Mouse (Mus musculus): ENCODE measurements at regions not wholly inside any gene's neighbourhood (a gene's known extent, or its start where the extent isn't known, plus 50 kb on each side); places are given as distances from the start of the nearest gene placed in this dataset.

GRCm38 (mm10) chr13:71874986-71875385 lies 88.5 kb downstream of the Irx1 start:
- no peaks in the 10 kb centered on the region for H3K4me1 ChIP-seq
- WGBS = 49% methylated on average over 5 of the region's 5 CpGs
- H3K9me3 ChIP-seq = no peaks in the 10 kb centered on the region
- H3K27me3 ChIP-seq = no peaks in the 10 kb centered on the region
- no peak overlapping the region for H3K4me2 ChIP-seq (replicated peaks)
- no peak overlapping the region for H3K9ac ChIP-seq
- H3K4me3 ChIP-seq = no peak overlapping the region
- no peak for ATAC-seq (ENCODE audit: insufficient number of reproducible peaks, insufficient read depth, low FRiP score, low TSS enrichment)
- H3K27ac ChIP-seq = no peak overlapping the region
- no peaks in the 10 kb centered on the region for H3K36me3 ChIP-seq

- H3K9me3 ChIP-seq = no peaks in the 10 kb centered on the region
- peaks cover 8% of the 10 kb centered on the region; the same call in 1 of the 2 replicates for H3K27me3 ChIP-seq
- no peak overlapping the region for H3K9ac ChIP-seq
- H3K4me3 ChIP-seq = no peak overlapping the region
- no peaks in the 10 kb centered on the region for H3K4me1 ChIP-seq
- no peak for ATAC-seq (ENCODE audit: insufficient number of reproducible peaks, insufficient read depth, low FRiP score, low TSS enrichment)
- WGBS = 49% methylated on average over 6 of the region's 6 CpGs
- H3K4me2 ChIP-seq (replicated peaks) = no peak overlapping the region
- H3K27ac ChIP-seq = no peak overlapping the region
- H3K36me3 ChIP-seq = no peaks in the 10 kb centered on the region
Observed at GRCm38 (mm10) chr13:71868763-71869162, 94.8 kb downstream of the Irx1 start.

GRCm38 (mm10) chr13:71853426-71854025 lies 110.0 kb downstream of the Irx1 start:
- ATAC-seq (ENCODE audit: insufficient number of reproducible peaks, insufficient read depth, low FRiP score, low TSS enrichment) = no peak

GRCm38 (mm10) chr13:71804032-71804958 lies 159.2 kb downstream of the Irx1 start:
- Histone ChIP-seq H3K4me3 (no peak overlapping the region), H3K9ac (no peak overlapping the region), H3K9me3 (no peaks in the 10 kb centered on the region), H3K4me1 (no peaks in the 10 kb centered on the region; the same call in 1 of the 2 replicates), H3K36me3 (no peaks in the 10 kb centered on the region), H3K27me3 (no peaks in the 10 kb centered on the region), H3K27ac (no peak overlapping the region), H3K4me2 (replicated peaks) (no peak overlapping the region)
- no peak for ATAC-seq (ENCODE audit: insufficient number of reproducible peaks, insufficient read depth, low FRiP score, low TSS enrichment)
- WGBS = 67% methylated on average over 16 of the region's 16 CpGs

More at GRCm38 (mm10) chr13:71853426-71854025, 110.0 kb downstream of the Irx1 start:
- Histone ChIP-seq H3K4me2 (replicated peaks) (no peak overlapping the region), H3K27ac (no peak overlapping the region), H3K36me3 (no peaks in the 10 kb centered on the region), H3K4me3 (no peak overlapping the region), H3K9me3 (no peaks in the 10 kb centered on the region), H3K27me3 (no peaks in the 10 kb centered on the region; the same call in 1 of the 2 replicates), H3K4me1 (0 out of 2 replicates have a peak, but pooled peaks cover 4% of the 10 kb centered on the region), H3K9ac (no peak overlapping the region)
- 70% methylated on average over 7 of the region's 7 CpGs for WGBS

GRCm38 (mm10) chr13:71798288-71798687 lies 165.2 kb downstream of the Irx1 start:
- Histone ChIP-seq H3K9me3 (no peaks in the 10 kb centered on the region), H3K4me1 (no peaks in the 10 kb centered on the region), H3K27me3 (no peaks in the 10 kb centered on the region), H3K27ac (no peak overlapping the region), H3K4me2 (replicated peaks) (no peak overlapping the region), H3K9ac (no peak overlapping the region), H3K36me3 (no peaks in the 10 kb centered on the region), H3K4me3 (no peak overlapping the region)
- no peak for ATAC-seq (ENCODE audit: insufficient number of reproducible peaks, insufficient read depth, low FRiP score, low TSS enrichment)
- WGBS = 91% methylated on average over 6 of the region's 6 CpGs

- no peaks in the 10 kb centered on the region for H3K27me3 ChIP-seq
- H3K36me3 ChIP-seq = no peaks in the 10 kb centered on the region
Observed at GRCm38 (mm10) chr13:71784740-71785139, 178.8 kb downstream of the Irx1 start.

GRCm38 (mm10) chr13:71747003-71747965 lies 216.2 kb downstream of the Irx1 start:
- 0 out of 2 replicates have a peak, but pooled peaks cover 2% of the 10 kb centered on the region for H3K27me3 ChIP-seq
- H3K4me2 ChIP-seq (replicated peaks) = no peak overlapping the region
- no peak for ATAC-seq (ENCODE audit: insufficient number of reproducible peaks, insufficient read depth, low FRiP score, low TSS enrichment)
- H3K4me3 ChIP-seq = no peak overlapping the region
- peaks cover 9% of the 10 kb centered on the region for H3K4me1 ChIP-seq
- no peaks in the 10 kb centered on the region for H3K9me3 ChIP-seq
- no peak overlapping the region for H3K27ac ChIP-seq
- no peak overlapping the region for H3K9ac ChIP-seq
- WGBS = 64% methylated on average over 11 of the region's 11 CpGs
- H3K36me3 ChIP-seq = no peaks in the 10 kb centered on the region

More at GRCm38 (mm10) chr13:71784740-71785139, 178.8 kb downstream of the Irx1 start:
- Histone ChIP-seq H3K4me2 (replicated peaks) (no peak overlapping the region), H3K27ac (no peak overlapping the region), H3K4me1 (no peaks in the 10 kb centered on the region), H3K9ac (no peak overlapping the region), H3K4me3 (no peak overlapping the region), H3K9me3 (no peaks in the 10 kb centered on the region)
- 49% methylated on average over 10 of the region's 10 CpGs for WGBS
- no peak for ATAC-seq (ENCODE audit: insufficient number of reproducible peaks, insufficient read depth, low FRiP score, low TSS enrichment)

GRCm38 (mm10) chr13:71746534-71746933 lies 217.0 kb downstream of the Irx1 start:
- 0 out of 2 replicates have a peak, but pooled peaks cover 2% of the 10 kb centered on the region for H3K27me3 ChIP-seq
- H3K4me3 ChIP-seq = no peak overlapping the region
- H3K9me3 ChIP-seq = no peaks in the 10 kb centered on the region
- WGBS = 17% methylated on average over 3 of the region's 3 CpGs
- no peaks in the 10 kb centered on the region for H3K36me3 ChIP-seq
- peaks cover 9% of the 10 kb centered on the region for H3K4me1 ChIP-seq
- H3K27ac ChIP-seq = no peak overlapping the region
- no peak overlapping the region for H3K9ac ChIP-seq
- no peak for ATAC-seq (ENCODE audit: insufficient number of reproducible peaks, insufficient read depth, low FRiP score, low TSS enrichment)
- H3K4me2 ChIP-seq (replicated peaks) = no peak overlapping the region

GRCm38 (mm10) chr13:71736821-71737345 lies 226.6 kb downstream of the Irx1 start:
- no peak overlapping the region for H3K27ac ChIP-seq
- H3K9me3 ChIP-seq = no peaks in the 10 kb centered on the region
- ATAC-seq (ENCODE audit: insufficient number of reproducible peaks, insufficient read depth, low FRiP score, low TSS enrichment) = no peak
- H3K4me3 ChIP-seq = no peak overlapping the region
- H3K27me3 ChIP-seq = peaks cover 2% of the 10 kb centered on the region; the same call in 1 of the 2 replicates
- H3K4me1 ChIP-seq = no peaks in the 10 kb centered on the region
- H3K36me3 ChIP-seq = no peaks in the 10 kb centered on the region
- no peak overlapping the region for H3K9ac ChIP-seq
- whole genome bisulfite sequencing = 68% methylated on average over 8 of the region's 8 CpGs
- no peak overlapping the region for H3K4me2 ChIP-seq (replicated peaks)

GRCm38 (mm10) chr13:71734261-71734660 lies 229.3 kb downstream of the Irx1 start:
- no peak for ATAC-seq (ENCODE audit: insufficient number of reproducible peaks, insufficient read depth, low FRiP score, low TSS enrichment)
- no peaks in the 10 kb centered on the region for H3K9me3 ChIP-seq
- H3K9ac ChIP-seq = no peak overlapping the region
- H3K4me1 ChIP-seq = no peaks in the 10 kb centered on the region
- no peak overlapping the region for H3K4me3 ChIP-seq
- H3K27me3 ChIP-seq = peaks cover 2% of the 10 kb centered on the region; the same call in 1 of the 2 replicates
- 49% methylated on average over 12 of the region's 12 CpGs for WGBS
- H3K27ac ChIP-seq = no peak overlapping the region
- H3K36me3 ChIP-seq = no peaks in the 10 kb centered on the region
- H3K4me2 ChIP-seq (replicated peaks) = no peak overlapping the region

- H3K9me3 ChIP-seq = no peaks in the 10 kb centered on the region
- H3K27ac ChIP-seq = no peak overlapping the region
- H3K9ac ChIP-seq = no peak overlapping the region
- no peak for ATAC-seq (ENCODE audit: insufficient number of reproducible peaks, insufficient read depth, low FRiP score, low TSS enrichment)
- H3K36me3 ChIP-seq = no peaks in the 10 kb centered on the region
- no peak overlapping the region for H3K4me3 ChIP-seq
- H3K27me3 ChIP-seq = peaks cover 2% of the 10 kb centered on the region; the same call in 1 of the 2 replicates
- H3K4me1 ChIP-seq = no peaks in the 10 kb centered on the region
- WGBS = 82% methylated on average over 5 of the region's 5 CpGs
- no peak overlapping the region for H3K4me2 ChIP-seq (replicated peaks)
Observed at GRCm38 (mm10) chr13:71733360-71733759, 230.2 kb downstream of the Irx1 start.
